Mouse (Mus musculus) bone marrow macrophage, adult 2 months (primary cell): ENCODE results near the gene Mrpl19.

Source experiments
- CTCF ChIP-seq: IDR thresholded peaks from 2 replicates; pipeline ENCODE4 v1.5.1; 2012; ENCODE audit warnings: low read depth, mild to moderate bottlenecking, low read length, moderate library complexity
- POLR2A ChIP-seq: IDR thresholded peaks from 2 replicates; pipeline ENCODE4 v1.6.1; 2012; ENCODE audit warnings: mild to moderate bottlenecking, low read depth, low read length, borderline replicate concordance

- TF ChIP-seq CTCF (no peak), POLR2A (no peak)
Observed at GRCm38 (mm10) chr6:81943281-81943680, 22.5 kb downstream of the Mrpl19 start.
